Mouse (Mus musculus) heart, embryonic 16.5 days (tissue): Measurements from ENCODE around the gene Crb3. TPM values are rescaled to one million over a fixed set of nuclear protein-coding genes. Genes with fewer than 3 reads are reported as not detected.

Source experiments
- ATAC-seq: fragments of 200-750 bp; cut with Nextera tagmentation; replicated peaks from 2 replicates; pipeline ENCODE4 v1.8.0; 2017; ENCODE audit warnings: moderate number of reproducible peaks; ENCODE audit not compliant: insufficient read depth, low FRiP score; ENCODE audit errors: extremely low read depth
- H3K27ac ChIP-seq: fragments of 300-500 bp; sonication (generic); 2 replicates; pipeline ENCODE4 v1.5.1; 2014; ENCODE audit warnings: mild to moderate bottlenecking, low read length, control low read depth, moderate library complexity
- H3K27me3 ChIP-seq: fragments of 300-500 bp; sonication (generic); 2 replicates; pipeline ENCODE4 v1.6.1; 2014; ENCODE audit warnings: low read length, mixed read lengths; ENCODE audit not compliant: control insufficient read depth, insufficient read depth
- H3K36me3 ChIP-seq: fragments of 300-500 bp; sonication (generic); 2 replicates; pipeline ENCODE4 v1.6.1; 2014; ENCODE audit not compliant: control insufficient read depth, insufficient read depth
- H3K4me1 ChIP-seq: fragments of 300-500 bp; sonication (generic); 2 replicates; pipeline ENCODE4 v1.6.1; 2014; ENCODE audit warnings: low read length, mixed read lengths; ENCODE audit not compliant: control insufficient read depth, insufficient read depth
- H3K4me2 ChIP-seq: fragments of 300-500 bp; sonication (generic); 2 replicates; pipeline ENCODE4 v1.6.1; 2014; ENCODE audit warnings: low read depth, mild to moderate bottlenecking, control low read depth, low read length
- H3K4me3 ChIP-seq: fragments of 300-500 bp; sonication (generic); 2 replicates; pipeline ENCODE4 v1.5.1; 2014; ENCODE audit warnings: mild to moderate bottlenecking, control low read depth, low read length
- H3K9ac ChIP-seq: fragments of 300-500 bp; sonication (generic); 2 replicates; pipeline ENCODE4 v1.6.1; 2014; ENCODE audit warnings: low read length, control low read depth
- H3K9me3 ChIP-seq: fragments of 300-500 bp; sonication (generic); replicated peaks from 2 replicates; pipeline ENCODE4 v1.6.1; 2016; ENCODE audit warnings: low read length; ENCODE audit not compliant: control insufficient read depth
- WGBS: fragments of 180-500 bp; shearing (Covaris S2); extraction: QIAGEN DNeasy Blood & Tissue Kit; methylation state at CpG from one replicate; pipeline ENCODE4 v1.1.7; 2014; 5-methylcytosine and 5-hydroxymethylcytosine counted together
- polyA plus RNA-seq: library from polyadenylated mRNA; unstranded; fragments of >200 nt; fragmentation: Nextera tagmentation; extraction: Ambion mirVana; gene quantifications from 2 replicates; pipeline ENCODE4 v1.2.1, GENCODE M21; 2015

The Crb3 gene
- polyA plus RNA-seq, 1 experiment from 2014 or later, result 1.1 TPM

GRCm38 (mm10) chr17:57076916-57077315, 18.0 kb downstream of the Crb3 start:
- Histone ChIP-seq H3K4me2 (no peak overlapping the region), H3K4me1 (no peaks in the 10 kb centered on the region), H3K9ac (no peak overlapping the region), H3K27ac (no peak overlapping the region), H3K27me3 (no peaks in the 10 kb centered on the region; the same call in none of the 2 replicates), H3K9me3 (no peaks in the 10 kb centered on the region), H3K4me3 (no peak overlapping the region), H3K36me3 (no peaks in the 10 kb centered on the region)
- no peak for ATAC-seq
- WGBS, result 44% methylated on average over 3 of the region's 3 CpGs

DNA sequence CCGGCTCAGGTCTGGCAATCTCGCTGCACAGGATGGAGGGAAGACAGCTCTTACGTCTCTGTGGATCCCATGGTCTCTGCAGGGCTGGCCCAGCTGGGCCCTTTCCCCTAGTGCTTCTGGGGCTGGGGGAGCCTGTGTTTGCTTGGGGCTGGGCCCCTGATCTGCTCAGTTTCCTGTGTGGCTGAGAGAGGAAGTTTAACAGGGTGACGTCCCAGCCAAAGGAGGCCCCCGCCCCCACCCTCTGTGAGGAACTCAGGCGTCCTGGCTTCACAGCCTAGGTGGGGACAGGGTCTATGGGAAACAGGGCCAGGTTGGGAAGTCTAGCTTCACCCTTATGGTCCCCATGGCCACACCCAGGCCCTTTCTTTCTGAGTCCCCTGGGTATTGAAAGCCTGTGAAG, 19.4 kb downstream of the Crb3 start, which contains the start of gene Dennd1c:
Gene Dennd1c (minus strand): TSS at position 179 of the 400 bp plus-strand sequence.
- 35% methylated on average over 6 of the region's 6 CpGs for WGBS
- Histone ChIP-seq H3K4me2 (peak within 1 kb of the TSS; percentile 10), H3K27ac (peak within 1 kb of the TSS; percentile 46), H3K9ac (peak within 1 kb of the TSS; percentile 25; the same call in 1 of the 2 replicates), H3K36me3 (no peaks in the 10 kb centered on the region), H3K4me1 (no peaks in the 10 kb centered on the region), H3K4me3 (no peak within 1 kb of the TSS; the same call in 1 of the 2 replicates), H3K9me3 (no peaks in the 10 kb centered on the region), H3K27me3 (no peaks in the 10 kb centered on the region; the same call in 1 of the 2 replicates)
- ATAC-seq, result peak; percentile 61

GRCm38 (mm10) chr17:57079919-57080318, 21.0 kb downstream of the Crb3 start:
- Histone ChIP-seq H3K27me3 (no peaks in the 10 kb centered on the region), H3K4me1 (no peaks in the 10 kb centered on the region), H3K4me3 (no peak overlapping the region), H3K9ac (no peak overlapping the region), H3K9me3 (no peaks in the 10 kb centered on the region), H3K4me2 (no peak overlapping the region), H3K27ac (no peak overlapping the region), H3K36me3 (no peaks in the 10 kb centered on the region)
- no peak for ATAC-seq
- WGBS, result 72% methylated on average over 3 of the region's 3 CpGs

GRCm38 (mm10) chr17:57081234-57081842, 22.4 kb downstream of the Crb3 start:
- H3K27ac ChIP-seq, result no peak overlapping the region
- no peak overlapping the region for H3K4me2 ChIP-seq
- H3K27me3 ChIP-seq, result no peaks in the 10 kb centered on the region
- no peak overlapping the region for H3K9ac ChIP-seq
- no peaks in the 10 kb centered on the region for H3K36me3 ChIP-seq
- no peak overlapping the region for H3K4me3 ChIP-seq
- no peaks in the 10 kb centered on the region for H3K4me1 ChIP-seq
- WGBS, result 92% methylated on average over 31 of the region's 31 CpGs
- ATAC-seq, result no peak
- no peaks in the 10 kb centered on the region for H3K9me3 ChIP-seq

- ATAC-seq, result no peak
- H3K36me3 ChIP-seq, result no peaks in the 10 kb centered on the region
- H3K9me3 ChIP-seq, result no peaks in the 10 kb centered on the region
- H3K27ac ChIP-seq, result no peak overlapping the region
- 72% methylated on average over 5 of the region's 5 CpGs for WGBS
- peaks cover 6% of the 10 kb centered on the region for H3K4me1 ChIP-seq
- H3K4me3 ChIP-seq, result no peak overlapping the region
- H3K4me2 ChIP-seq, result no peak overlapping the region
- no peak overlapping the region for H3K9ac ChIP-seq
- H3K27me3 ChIP-seq, result 0 out of 2 replicates have a peak, but pooled peaks cover 6% of the 10 kb centered on the region
These were observed 23.6 kb downstream of the Crb3 start for GRCm38 (mm10) chr17:57082481-57082880.

GRCm38 (mm10) chr17:57085970-57086757, 27.3 kb downstream of the Crb3 start:
- peaks cover 6% of the 10 kb centered on the region for H3K4me1 ChIP-seq
- H3K9ac ChIP-seq, result no peak overlapping the region
- H3K4me2 ChIP-seq, result no peak overlapping the region
- H3K4me3 ChIP-seq, result no peak overlapping the region
- WGBS, result 84% methylated on average over 11 of the region's 11 CpGs
- no peak overlapping the region for H3K27ac ChIP-seq
- no peak for ATAC-seq
- peaks cover 16% of the 10 kb centered on the region for H3K27me3 ChIP-seq
- no peaks in the 10 kb centered on the region for H3K9me3 ChIP-seq
- no peaks in the 10 kb centered on the region for H3K36me3 ChIP-seq

DNA sequence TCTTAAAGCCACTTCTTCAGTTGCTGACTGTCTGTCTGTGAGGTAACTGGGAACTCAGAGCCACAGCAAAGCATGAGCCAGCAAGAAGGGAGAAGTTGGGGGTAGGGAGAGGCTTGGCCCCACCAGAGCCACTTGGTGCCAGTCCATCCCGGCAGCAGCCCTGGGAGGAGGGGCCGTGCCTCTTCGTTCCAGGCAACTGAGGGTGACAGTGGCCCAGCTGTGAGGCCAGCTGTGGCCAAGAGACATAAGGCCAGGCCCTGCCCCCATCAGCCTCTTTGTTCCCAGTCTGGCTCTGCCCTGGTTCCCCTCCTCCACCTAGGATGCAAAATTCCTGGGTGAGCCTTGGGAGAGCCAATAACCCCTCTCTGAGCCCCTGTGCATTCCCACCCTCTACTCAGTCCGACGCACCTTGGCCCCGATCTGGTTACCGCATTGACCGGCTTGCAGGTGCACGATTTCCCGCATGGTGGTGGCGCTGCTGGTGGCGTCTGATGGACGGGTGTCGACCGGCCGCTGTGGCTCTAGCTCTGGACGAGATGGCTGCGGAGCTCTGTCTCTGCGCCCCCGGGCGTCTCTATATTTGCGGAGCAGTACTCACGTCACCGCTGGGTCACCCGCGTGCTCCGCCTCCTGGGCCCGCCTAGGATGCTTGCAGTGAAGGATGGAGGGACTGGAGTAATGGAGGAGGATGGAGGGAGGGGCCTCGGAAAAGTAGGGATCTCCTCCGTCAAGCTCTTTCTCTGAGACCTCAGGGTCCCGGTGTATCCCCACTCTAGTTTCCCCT, 28.3 kb downstream of the Crb3 start, which contains the start of gene Tubb4a:
Gene Tubb4a (minus strand): TSS at position 734 of the 784 bp plus-strand sequence.
- Histone ChIP-seq H3K27me3 (peaks cover 16% of the 10 kb centered on the region), H3K27ac (no peak within 1 kb of the TSS), H3K9me3 (no peaks in the 10 kb centered on the region), H3K4me3 (peak within 1 kb of the TSS; percentile 41), H3K36me3 (no peaks in the 10 kb centered on the region), H3K4me2 (peak within 1 kb of the TSS; percentile 63), H3K4me1 (peaks cover 6% of the 10 kb centered on the region), H3K9ac (peak within 1 kb of the TSS; percentile 47; the same call in 1 of the 2 replicates)
- 2% methylated on average over 31 of the region's 31 CpGs for WGBS
- ATAC-seq, result peak; percentile 68; the same call in 1 of the 2 replicates

GRCm38 (mm10) chr17:57094222-57094621, 35.3 kb downstream of the Crb3 start:
- 91% methylated on average over 3 of the region's 3 CpGs for WGBS
- Histone ChIP-seq H3K4me3 (no peak overlapping the region), H3K4me2 (no peak overlapping the region), H3K36me3 (no peaks in the 10 kb centered on the region), H3K27ac (no peak overlapping the region), H3K4me1 (no peaks in the 10 kb centered on the region), H3K9ac (no peak overlapping the region), H3K9me3 (no peaks in the 10 kb centered on the region), H3K27me3 (0 out of 2 replicates have a peak, but pooled peaks cover 2% of the 10 kb centered on the region)
- ATAC-seq, result no peak
